Mouse (Mus musculus) 3T3-L1 (cell line): ENCODE results near the gene Cela1.

Source experiments
- DNase-seq: peaks from one replicate; pipeline ENCODE4 v3.0.0-alpha.2; 2015; ENCODE audit warnings: low read depth, low spot score

Gene Cela1

GRCm38 (mm10) chr15:100673585-100674391, 13.9 kb downstream of the Cela1 start:
- no peak for DNase-seq

GRCm38 (mm10) chr15:100670833-100671232, 16.9 kb downstream of the Cela1 start:
- DNase-seq = no peak

GRCm38 (mm10) chr15:100670004-100670403, 17.7 kb downstream of the Cela1 start:
- DNase-seq = no peak

GRCm38 (mm10) chr15:100669337-100669736, 18.4 kb downstream of the Cela1 start, which contains the start of gene Bin2:
TSS of gene Bin2 (minus strand) at chr15:100669553.
- no peak for DNase-seq

- DNase-seq = no peak
Observed at GRCm38 (mm10) chr15:100667871-100668545, 19.7 kb downstream of the Cela1 start.

- no peak for DNase-seq
Observed at GRCm38 (mm10) chr15:100667420-100667819, 20.3 kb downstream of the Cela1 start.

GRCm38 (mm10) chr15:100666851-100667250, 20.9 kb downstream of the Cela1 start:
- no peak for DNase-seq

GRCm38 (mm10) chr15:100666219-100666696, 21.5 kb downstream of the Cela1 start:
- no peak for DNase-seq

GRCm38 (mm10) chr15:100665411-100666218, 22.1 kb downstream of the Cela1 start:
- DNase-seq = no peak

GRCm38 (mm10) chr15:100664813-100665274, 22.9 kb downstream of the Cela1 start:
- no peak for DNase-seq

- no peak for DNase-seq
Observed at GRCm38 (mm10) chr15:100660805-100661204, 26.9 kb downstream of the Cela1 start.

GRCm38 (mm10) chr15:100660306-100660705, 27.4 kb downstream of the Cela1 start:
- no peak for DNase-seq

GRCm38 (mm10) chr15:100655201-100655600, 32.5 kb downstream of the Cela1 start:
- no peak for DNase-seq

- DNase-seq = no peak
Observed at GRCm38 (mm10) chr15:100654271-100654670, 33.5 kb downstream of the Cela1 start.

GRCm38 (mm10) chr15:100651610-100652009, 36.1 kb downstream of the Cela1 start:
- DNase-seq = no peak

- DNase-seq = no peak
Observed at GRCm38 (mm10) chr15:100650111-100650510, 37.6 kb downstream of the Cela1 start.

GRCm38 (mm10) chr15:100646161-100646560, 41.6 kb downstream of the Cela1 start:
- no peak for DNase-seq

GRCm38 (mm10) chr15:100642451-100642850, 45.3 kb downstream of the Cela1 start:
- DNase-seq = no peak

- no peak for DNase-seq
Observed at GRCm38 (mm10) chr15:100641226-100641810, 46.4 kb downstream of the Cela1 start.

GRCm38 (mm10) chr15:100639972-100640750, 47.6 kb downstream of the Cela1 start:
- no peak for DNase-seq

- no peak for DNase-seq
Observed at GRCm38 (mm10) chr15:100637661-100638060, 50.1 kb downstream of the Cela1 start.
